Mouse (Mus musculus): ENCODE data around the gene Vamp9.

Gene Vamp9

DNA sequence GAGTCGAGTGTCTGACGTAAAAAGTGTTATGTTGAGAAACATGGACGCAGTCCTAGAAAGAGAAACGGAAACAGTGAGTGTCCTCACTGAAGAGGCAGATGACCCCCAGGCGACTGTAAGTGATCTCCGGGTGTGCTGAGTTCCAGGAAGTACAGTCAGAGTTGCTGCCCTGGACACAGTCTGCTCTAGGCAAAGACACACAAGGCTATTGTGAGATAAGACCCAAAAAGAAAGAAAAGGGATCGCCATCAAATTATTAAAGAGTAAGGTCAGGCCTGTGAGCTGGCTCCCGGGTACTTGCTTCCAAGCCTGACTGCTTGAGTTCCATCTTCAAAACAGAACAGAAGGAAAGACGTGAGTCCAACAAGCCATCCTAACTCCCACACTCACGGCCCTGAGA, 35.2 kb downstream of the Vamp9 start:
- no peak for DNase-seq (ENCODE audit: extremely low read depth, low read depth, low spot score)

DNA sequence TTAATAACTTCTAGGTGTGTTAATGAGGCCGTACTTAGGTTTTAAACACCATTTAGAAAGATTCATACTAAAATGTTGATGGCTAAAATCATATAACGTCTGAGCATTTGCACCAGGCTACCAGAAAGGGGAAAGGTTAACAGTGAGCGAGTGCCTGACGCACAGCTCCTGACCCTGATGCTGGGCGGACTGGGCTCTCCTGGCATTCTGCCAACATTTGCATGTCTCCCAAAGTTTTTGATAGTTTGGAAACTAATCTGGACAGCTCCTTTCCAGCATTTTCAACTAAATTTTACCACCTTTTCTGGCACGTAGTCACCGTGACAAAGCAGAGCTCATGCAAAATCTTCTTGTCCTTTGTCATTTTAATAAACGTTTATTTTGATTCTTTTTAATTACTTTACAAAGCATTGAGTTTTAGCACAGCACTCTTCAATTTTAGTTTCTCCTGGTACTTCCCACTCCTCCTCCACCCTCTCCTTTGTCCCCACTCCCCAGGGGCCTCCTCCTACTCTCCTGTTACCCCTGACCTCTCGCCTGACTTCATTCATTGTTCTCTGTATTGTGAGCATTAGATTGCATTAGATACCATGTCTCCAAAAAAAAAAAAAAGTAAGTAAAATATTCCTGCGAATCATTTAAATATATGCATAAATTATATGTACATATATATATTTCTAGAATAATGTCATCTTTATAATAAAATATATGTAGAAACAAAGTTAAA, 35.9 kb downstream of the Vamp9 start:
- no peak for DNase-seq (ENCODE audit: extremely low read depth, low read depth, low spot score)

DNA sequence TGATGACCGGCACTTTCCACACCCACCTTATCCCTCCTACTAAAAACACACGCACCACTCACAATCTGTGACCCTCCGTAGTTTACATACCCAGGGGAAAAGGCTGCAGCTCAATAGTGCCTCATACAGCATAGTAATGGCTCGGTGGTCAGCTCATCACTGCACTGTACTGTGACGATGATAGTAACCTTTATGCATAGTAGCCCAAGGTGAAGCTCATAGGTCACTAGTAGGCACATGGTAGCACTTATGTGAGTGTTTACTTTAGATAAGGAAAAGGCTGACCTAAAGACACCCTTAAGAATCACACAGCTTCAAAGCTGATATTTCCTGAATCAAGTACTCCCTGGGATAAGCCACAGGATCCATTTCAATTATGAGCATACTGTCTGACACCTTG, 46.5 kb downstream of the Vamp9 start:
- no peak for DNase-seq (ENCODE audit: extremely low read depth, low read depth, low spot score)

DNA sequence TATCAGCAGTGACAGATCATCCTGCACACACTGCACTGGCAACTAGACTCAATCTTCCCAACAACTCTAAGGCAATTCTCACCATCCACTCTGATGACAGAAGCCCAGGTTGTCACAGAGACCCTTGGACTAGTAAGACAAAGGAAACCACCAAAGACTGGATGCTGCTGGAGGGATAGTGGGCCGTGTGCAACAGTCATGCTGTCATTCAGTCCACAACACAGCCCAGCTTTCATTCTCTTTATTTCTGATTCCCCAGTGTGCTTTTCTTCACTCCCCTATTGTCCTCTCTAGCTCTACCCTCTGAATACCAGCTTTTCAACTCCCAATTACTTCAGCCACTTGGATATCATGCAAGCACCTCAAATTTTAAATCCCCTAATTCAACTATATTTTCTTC, 47.8 kb downstream of the Vamp9 start:
- no peak for DNase-seq (ENCODE audit: extremely low read depth, low read depth, low spot score)

DNA sequence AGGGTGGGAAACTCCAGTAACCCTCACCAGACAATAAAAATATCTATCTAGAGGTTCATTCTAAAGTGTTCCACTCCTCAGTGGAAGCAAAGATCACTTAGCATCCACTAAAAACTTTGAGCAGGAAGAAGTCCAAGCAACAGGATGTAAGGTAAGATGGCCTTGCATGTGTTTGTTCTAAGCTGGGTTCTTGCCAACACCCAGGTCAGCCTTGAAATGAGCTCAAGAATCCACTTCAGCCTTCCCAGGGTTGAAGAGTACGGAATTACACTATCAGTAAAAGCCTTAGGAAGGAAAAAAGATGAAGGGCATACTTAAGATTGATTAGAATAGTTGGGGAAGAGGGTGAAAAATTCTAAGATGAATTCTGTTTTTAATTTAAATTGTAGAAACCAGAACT, 52.6 kb downstream of the Vamp9 start:
- DNase-seq (ENCODE audit: extremely low read depth, low read depth, low spot score), result no peak

DNA sequence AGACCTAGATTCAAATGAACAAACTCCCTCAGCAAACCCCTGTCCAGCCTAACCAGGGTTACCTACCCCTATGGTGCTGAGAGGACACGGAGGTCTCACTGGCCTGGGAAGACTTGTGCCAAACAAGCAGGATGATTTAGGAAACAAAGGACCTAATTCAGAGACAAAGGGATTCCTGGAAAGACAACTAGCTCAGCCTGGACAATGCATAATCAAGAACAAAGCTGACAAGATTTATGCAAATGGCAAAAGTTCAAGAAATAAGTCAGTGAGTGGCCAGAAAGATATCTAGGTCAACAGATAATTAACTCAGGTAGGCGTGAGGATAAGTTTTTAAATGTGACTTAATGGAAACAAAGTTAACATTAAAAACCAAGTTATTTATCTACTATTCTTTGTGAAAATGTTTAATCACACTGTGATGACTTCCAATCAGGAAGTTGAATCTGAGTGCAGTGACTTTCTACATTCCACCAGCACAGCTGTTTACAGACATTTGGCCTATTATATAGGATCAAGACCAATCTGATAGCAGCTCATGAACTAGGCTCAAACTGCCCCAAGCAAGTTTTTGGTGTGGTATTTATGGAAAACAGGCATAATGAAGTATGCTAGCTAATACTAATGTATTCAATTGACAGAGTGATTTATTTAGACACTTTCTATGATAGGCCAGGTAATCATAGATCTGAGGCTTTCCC, 53.3 kb downstream of the Vamp9 start:
- no peak for DNase-seq (ENCODE audit: extremely low read depth, low read depth, low spot score)

DNA sequence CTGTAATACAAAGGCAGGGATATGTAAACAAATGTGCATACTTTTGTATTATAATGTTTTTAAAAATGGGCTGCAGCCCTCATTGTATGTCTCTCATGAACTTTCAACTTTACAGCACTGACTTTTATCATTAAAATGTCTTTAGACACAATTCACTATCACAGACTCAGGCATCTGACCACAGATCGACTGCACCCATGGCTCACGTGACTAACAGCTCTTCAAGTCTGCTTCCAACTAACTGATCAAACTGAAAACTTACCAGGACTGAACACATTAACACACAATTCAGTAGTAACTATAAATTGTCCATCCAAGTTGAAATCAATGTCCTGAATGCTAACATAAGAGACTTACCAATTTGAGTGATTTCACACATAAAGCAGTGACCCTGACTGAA, 53.9 kb downstream of the Vamp9 start:
- no peak for DNase-seq (ENCODE audit: extremely low read depth, low read depth, low spot score)

DNA sequence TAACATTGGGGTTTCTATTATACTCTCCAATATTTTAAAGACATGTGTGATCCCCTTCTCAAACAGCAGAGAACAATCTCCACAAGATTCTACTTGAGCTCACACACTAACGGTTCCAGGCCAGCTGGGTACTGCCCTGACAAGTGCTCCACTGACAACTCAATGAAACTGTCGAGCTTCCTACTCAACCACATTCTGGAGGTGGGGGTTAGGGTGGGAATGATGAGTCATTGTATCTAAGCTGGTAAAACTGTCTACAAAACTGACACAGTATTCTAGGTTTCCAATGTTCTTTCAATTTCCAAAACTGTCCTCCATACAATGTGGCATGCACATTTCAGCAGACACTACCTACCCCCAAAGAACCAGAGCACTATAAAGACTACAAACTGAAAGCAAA, 67.9 kb downstream of the Vamp9 start:
- no peak for DNase-seq (ENCODE audit: extremely low read depth, low read depth, low spot score)

DNA sequence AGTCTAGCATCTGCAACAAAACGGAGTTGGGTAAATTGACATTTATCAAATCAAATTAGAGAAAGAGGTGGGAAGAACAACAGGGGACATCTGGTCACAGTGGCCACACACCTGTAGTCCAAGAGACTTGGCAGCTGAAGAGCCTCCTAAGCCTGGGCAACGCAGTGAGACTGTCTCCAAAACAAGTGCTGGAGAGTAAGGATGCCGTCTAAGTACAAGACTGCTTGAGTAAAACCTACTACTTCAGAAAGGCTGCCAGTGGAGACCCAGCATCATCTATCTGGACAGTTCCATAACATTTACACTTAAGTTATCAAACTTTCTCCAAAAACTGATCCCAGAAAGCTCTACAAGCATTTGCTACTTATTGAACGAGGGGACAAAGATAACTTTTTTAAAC, 69.0 kb downstream of the Vamp9 start:
- no peak for DNase-seq (ENCODE audit: extremely low read depth, low read depth, low spot score)

DNA sequence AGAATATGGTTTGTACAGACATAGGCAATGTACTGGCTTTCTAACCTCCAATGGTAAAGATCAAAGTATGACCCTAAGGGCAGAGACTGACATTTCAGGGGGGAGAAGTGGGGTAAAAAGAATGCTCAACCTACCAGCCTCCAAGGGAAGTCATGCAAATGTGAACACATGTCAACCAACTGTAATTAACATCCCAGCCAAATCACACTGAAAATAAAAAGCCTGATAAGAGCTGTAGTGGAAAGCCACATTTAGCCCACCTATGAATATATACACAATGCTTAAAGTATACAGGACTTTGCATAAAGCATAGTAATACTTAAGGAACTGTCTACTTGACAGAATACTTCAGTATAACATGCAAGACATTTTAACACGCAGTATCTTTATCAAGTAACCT, 69.7 kb downstream of the Vamp9 start:
- no peak for DNase-seq (ENCODE audit: extremely low read depth, low read depth, low spot score)

DNA sequence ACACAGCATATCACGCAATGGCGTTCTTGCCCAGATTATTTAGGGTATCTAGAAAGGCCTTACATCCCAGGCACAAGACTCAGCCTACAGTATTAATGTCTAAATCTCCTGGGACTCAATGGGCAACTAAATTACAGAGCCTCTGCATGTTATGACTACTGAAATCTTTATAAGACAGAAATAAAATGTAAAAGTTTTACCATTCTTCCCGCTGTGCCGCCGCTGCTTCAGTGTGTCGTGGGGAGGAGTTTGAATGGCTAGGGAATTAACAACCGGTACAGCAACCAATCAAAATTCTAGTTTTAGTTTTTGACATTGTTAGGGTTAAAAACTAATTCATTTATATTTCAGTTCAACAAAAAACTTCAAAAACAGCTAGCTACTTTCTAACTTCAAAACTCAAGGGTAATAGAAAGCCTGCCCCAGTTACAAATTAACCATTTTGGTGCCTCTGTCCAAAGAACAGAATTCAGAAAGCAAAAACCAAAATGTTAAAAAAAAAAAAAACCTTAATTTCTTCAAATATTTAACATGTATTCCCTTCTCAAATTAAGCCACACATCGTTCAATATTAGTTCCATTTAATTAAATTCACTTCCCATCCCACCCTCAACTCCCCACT, 70.4 kb downstream of the Vamp9 start:
- no peak for DNase-seq (ENCODE audit: extremely low read depth, low read depth, low spot score)

DNA sequence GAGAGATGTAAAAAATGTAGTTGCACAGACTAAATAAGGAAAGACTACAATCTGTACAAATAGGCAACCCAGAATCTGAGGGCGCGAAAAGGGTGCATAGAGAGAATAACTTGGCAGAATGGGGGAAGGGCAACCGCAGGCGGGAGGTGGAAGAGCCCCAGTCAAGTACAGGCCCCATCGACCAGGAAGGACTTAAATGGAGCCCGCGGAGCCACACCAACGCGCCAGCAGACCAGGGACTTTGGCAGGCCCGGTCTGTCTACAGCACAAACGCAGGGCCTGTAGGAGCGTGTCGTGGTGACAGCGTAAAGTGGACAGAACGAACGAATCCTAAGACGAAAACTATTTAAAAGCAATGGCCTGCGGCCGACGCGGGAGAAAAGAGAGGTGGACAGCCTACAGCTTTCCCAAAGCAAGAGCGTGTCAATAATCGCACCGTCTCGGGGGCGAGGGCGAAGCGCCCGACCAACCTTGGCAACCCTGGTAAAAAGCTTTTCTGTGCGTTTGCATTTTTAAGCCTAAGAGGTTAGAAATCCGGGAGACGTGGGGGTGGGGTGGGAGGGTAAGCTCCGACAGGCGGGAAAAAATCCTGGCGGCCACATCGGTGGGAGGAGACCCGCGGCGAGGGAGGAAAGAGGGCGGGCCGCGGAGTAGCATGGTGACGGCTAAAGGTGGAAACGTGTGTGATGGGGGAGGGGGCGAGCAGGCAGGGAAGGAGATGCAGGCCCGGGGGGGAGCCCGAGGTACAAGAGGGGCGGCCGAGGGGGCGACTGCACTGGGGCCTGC, 71.7 kb downstream of the Vamp9 start:
- DNase-seq (ENCODE audit: extremely low read depth, low read depth, low spot score), result no peak

DNA sequence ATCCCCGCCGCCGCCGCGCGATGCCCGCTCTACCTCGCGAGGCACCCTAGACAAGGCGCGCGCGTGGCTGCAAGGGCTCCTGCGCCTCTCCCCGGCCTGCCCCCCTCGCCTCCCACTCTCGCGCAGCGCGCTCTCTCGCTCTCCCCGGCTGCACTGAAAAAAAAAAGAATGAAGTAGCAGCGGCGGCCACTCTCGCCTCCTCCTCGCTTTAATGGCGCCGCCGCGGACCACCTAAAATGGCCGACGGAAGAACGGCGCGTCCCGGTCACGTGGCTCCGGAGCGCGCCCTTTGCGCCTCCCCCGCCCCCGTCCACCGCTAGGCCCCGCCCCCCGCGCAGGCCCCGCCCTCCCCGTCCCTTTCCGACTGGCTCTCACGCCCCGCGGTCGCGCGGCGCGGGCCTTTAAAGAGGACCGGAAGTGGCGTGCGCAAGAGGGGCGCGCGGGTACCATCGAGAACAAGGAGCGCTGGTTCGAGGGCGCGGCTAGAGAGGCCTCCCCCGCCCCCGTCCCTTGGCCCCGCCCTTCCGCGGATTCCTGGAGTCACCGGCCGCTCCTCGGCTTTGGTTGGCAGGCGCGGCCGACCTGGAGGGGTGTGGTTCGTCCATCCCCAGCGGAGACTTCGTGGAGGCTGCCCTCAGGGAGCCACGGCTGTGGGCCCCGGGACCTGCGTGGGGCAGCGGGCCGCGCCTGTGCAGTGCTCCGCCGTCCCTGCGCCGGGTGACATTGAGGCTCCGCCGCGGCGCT, 72.8 kb downstream of the Vamp9 start, which contains the start of the genes Hnrnpd and 4930524J08Rik:
Gene Hnrnpd (minus strand): TSS at position 240 of the 744 bp plus-strand sequence.
Gene 4930524J08Rik (plus strand): TSS at position 363 of the 744 bp plus-strand sequence.
- no peak for DNase-seq (ENCODE audit: extremely low read depth, low read depth, low spot score)

DNA sequence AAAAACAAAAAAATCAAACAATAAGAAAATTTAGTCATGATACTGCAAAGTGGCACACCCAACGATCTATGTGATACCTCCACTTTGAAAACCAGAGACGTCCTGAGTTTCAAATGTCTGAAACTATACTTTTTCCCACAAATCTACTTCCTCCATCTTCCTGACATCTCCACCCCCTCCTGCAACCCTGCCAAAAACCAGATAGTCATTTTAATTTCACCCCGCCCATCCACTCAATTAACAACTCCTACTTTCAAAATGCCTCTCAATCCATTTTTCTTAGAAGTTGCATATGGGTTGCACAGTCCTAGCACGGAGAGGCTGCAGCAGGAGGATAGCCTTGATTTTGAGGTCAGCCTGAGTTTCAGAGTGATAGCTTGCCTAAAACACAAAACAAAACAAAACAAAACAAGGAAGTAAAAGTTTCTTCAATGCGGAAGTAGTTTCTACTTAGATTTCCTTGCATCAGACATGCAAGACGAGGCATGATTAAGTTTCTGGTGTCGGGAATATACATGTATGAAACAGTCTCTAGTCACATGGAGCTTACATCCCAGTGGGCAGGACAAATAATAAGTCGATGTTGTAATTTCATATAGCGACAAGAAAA, 77.5 kb downstream of the Vamp9 start:
- DNase-seq (ENCODE audit: extremely low read depth, low read depth, low spot score), result no peak

DNA sequence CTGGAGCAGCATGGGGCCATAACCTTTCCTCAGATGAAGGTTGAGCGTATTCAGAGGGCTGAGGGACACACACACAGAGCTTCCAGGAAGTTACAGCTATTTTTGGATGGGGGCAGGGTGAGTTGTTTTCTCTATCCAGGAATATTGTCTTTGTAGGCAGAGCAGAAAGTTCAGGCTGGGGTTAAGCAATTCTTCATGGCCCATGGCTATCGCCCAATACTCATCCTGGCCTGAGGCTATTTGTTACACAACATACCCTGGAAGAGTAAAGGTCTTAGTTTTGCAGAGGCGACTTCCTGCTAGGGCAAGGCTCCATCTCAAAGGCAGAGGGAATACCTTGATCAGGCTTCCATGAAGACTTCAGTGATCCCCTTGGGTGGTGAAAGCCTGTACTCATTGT, 88.1 kb downstream of the Vamp9 start:
- no peak for DNase-seq (ENCODE audit: extremely low read depth, low read depth, low spot score)

DNA sequence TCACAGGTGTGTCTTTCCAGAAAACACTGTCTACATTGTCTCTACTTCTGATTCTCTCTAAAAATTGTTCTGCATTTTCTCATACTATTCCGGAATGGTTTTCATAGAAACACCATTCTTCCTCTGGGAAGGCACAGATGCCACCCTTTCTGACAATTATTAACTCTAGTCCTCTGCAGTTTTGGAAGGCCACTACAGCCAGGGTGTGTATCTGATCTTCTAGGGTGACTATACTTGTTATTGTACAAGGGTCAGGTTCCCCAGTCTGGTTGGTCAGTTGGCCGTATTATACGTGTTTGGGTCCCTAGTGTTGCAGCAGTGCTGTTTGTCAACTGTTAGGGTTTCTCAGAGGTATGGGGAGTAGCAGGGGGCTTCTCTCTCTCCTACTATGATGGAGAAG, 88.6 kb downstream of the Vamp9 start:
- DNase-seq (ENCODE audit: extremely low read depth, low read depth, low spot score), result no peak

DNA sequence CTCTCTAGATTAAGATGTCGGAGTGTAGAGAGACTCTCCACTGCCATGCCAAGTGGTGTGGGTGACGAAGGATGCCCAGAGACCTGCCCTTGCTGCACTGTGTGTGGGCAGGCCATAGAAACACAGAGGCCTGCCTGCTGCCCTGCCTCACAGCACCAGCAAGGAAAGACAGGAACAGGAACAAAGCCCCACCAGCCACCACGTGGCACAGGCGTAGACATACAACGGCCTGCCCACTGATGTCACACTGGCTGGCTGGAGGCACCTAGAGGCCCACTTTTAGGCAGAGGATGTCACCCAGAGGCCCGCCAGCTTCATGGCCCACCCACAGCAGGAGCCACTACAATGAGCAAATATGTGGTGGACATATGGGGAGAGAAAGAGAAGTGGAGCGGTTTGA, 94.0 kb downstream of the Vamp9 start:
- DNase-seq (ENCODE audit: extremely low read depth, low read depth, low spot score), result no peak

DNA sequence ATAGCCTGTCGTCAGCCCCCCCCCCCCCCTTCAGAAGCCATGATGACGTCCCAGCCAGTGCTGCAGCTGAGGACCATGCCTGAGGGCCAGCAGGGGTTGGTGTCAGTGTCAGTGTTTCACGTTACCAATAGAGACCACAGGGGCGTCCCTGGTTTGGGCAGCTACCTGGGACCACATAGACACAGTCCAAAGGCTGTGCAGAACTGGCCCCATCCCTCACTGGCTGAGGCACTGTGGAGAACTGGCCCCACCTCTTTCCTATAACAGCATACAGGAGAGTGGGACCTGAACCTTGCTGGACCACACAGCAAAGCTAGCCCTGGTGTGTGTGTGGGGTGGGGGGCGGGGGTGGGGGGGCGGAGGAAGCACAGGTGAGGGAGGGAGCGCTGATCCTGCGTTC, 94.4 kb downstream of the Vamp9 start:
- no peak for DNase-seq (ENCODE audit: extremely low read depth, low read depth, low spot score)

Data from fat pad, adult 2 months (tissue).